Mouse (Mus musculus): ENCODE results near the gene Ccdc83. TPM values are rescaled to one million over a fixed set of nuclear protein-coding genes. Genes with fewer than 3 reads are reported as not detected.

The Ccdc83 gene
- total and polyA plus RNA-seq, 3 experiments, result 0.10 TPM; not detected in 2

DNA sequence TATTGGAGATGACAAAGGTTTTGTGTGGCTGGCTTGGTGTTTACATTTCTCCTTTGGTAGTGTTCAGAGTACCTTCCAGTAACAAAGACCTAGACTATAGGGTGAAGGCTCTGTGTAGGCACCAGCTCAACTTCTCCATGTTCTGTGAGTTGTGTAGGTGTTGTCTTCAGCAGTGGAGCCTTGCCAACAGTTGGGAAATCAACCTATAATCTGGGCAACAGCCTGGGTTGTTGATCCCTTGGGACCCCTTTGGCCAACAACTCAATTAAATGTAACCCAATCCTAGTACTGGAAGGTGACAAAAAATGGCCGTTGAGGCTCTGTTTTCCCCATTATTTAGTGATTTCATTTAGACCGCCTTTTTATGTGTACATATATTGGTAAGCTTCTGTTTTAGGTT, 55.5 kb downstream of the Ccdc83 start:
- Histone ChIP-seq H3K9ac (ENCODE audit: low read depth, low read length) (no peak overlapping the region), H3K27ac (no peak overlapping the region), H3K4me1 (ENCODE audit: control insufficient read depth, insufficient read depth, low read length) (no peaks in the 10 kb centered on the region), H3K79me2 (replicated peaks; ENCODE audit: control insufficient read depth, insufficient read depth, low read length) (no peaks in the 10 kb centered on the region), H3K4me3 (no peak overlapping the region), H3K27me3 (ENCODE audit: control insufficient read depth, insufficient read depth, low read length) (no peaks in the 10 kb centered on the region), H3K36me3 (ENCODE audit: control insufficient read depth, insufficient read depth, low read length) (peaks cover 22% of the 10 kb centered on the region)
- WGBS, result 95% methylated on average over 2 of the region's 2 CpGs
- intact Hi-C loops (cut with DNase I), result no loop called here
- TF ChIP-seq EP300 (IDR thresholded peaks at IDR 0.05; ENCODE audit: insufficient read depth, low read depth, low read length) (no peak), POLR2A (IDR thresholded peaks at IDR 0.05; ENCODE audit: insufficient read depth, low read depth, low read length) (no peak), CTCF (IDR thresholded peaks at IDR 0.05) (no peak)
- DNase-seq, result no peak

DNA sequence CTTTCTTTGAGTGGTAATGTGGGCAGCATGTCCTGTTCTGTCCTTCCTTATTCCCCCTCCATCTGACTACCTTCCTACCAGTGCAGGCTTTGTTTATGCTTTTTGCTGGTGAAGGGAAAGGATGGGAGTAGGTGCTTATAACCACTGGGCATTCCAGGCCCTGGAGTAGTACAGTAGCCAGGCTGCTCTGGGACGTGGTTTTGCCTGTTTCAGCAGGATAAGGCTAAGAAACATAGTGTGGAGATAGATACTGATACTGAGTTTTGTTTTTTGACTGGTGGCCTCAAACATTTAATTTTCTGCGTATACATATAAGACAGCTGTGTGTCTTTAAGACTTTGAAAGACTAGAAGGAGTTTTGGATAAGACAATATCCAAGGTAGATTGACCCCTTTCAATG, 61.7 kb downstream of the Ccdc83 start:
- no peak for DNase-seq
- Histone ChIP-seq H3K4me3 (no peak overlapping the region), H3K36me3 (ENCODE audit: control insufficient read depth, insufficient read depth, low read length) (peaks cover 39% of the 10 kb centered on the region), H3K27ac (no peak overlapping the region), H3K27me3 (ENCODE audit: control insufficient read depth, insufficient read depth, low read length) (no peaks in the 10 kb centered on the region), H3K9ac (ENCODE audit: low read depth, low read length) (no peak overlapping the region), H3K4me1 (ENCODE audit: control insufficient read depth, insufficient read depth, low read length) (peaks cover 2% of the 10 kb centered on the region), H3K79me2 (replicated peaks; ENCODE audit: control insufficient read depth, insufficient read depth, low read length) (no peaks in the 10 kb centered on the region)
- WGBS, result 90% methylated on average over 2 of the region's 2 CpGs
- TF ChIP-seq EP300 (IDR thresholded peaks at IDR 0.05; ENCODE audit: insufficient read depth, low read depth, low read length) (no peak), POLR2A (IDR thresholded peaks at IDR 0.05; ENCODE audit: insufficient read depth, low read depth, low read length) (no peak), CTCF (IDR thresholded peaks at IDR 0.05) (no peak)
- intact Hi-C loops (cut with DNase I), result no loop called here

DNA sequence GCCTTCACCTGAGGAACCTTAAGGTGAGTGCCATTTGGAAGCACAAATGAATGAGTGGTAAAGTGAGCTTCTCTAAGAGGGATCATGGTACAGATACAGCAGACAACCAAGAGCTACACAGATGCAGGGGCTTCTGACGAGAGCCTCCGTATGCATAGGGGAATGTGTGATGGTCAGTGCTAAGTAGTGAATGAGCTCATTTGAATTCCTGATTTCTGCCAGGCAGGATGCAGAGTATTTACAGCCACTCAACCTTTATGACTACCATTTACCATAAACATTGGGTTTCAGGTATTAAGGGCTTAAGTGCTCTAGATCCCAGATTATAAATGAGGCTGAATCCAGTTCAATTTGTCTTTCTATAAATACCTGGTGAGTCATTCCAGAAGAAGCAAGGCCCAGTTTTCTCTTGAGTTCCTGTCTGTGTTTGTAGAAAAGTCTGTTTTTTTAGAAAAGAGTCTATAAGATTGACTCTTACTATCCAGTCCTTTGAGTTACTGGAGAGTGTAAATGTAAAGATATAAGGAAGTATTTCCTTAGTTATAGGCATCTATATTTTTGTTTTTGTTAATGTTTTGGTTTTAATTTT, 63.6 kb downstream of the Ccdc83 start:
- no peak for TF ChIP-seq POLR2A (IDR thresholded peaks at IDR 0.05; ENCODE audit: insufficient read depth, low read depth, low read length)
- no peak for TF ChIP-seq CTCF (IDR thresholded peaks at IDR 0.05)
- no peak for TF ChIP-seq EP300 (IDR thresholded peaks at IDR 0.05; ENCODE audit: insufficient read depth, low read depth, low read length)
- no peaks in the 10 kb centered on the region for H3K79me2 ChIP-seq (replicated peaks; ENCODE audit: control insufficient read depth, insufficient read depth, low read length)
- H3K27me3 ChIP-seq (ENCODE audit: control insufficient read depth, insufficient read depth, low read length), result no peaks in the 10 kb centered on the region
- H3K9ac ChIP-seq (ENCODE audit: low read depth, low read length), result no peak overlapping the region
- peaks cover 2% of the 10 kb centered on the region for H3K4me1 ChIP-seq (ENCODE audit: control insufficient read depth, insufficient read depth, low read length)
- WGBS, result 67% methylated on average over 2 of the region's 2 CpGs
- peaks cover 32% of the 10 kb centered on the region for H3K36me3 ChIP-seq (ENCODE audit: control insufficient read depth, insufficient read depth, low read length)
- H3K27ac ChIP-seq, result no peak overlapping the region
- H3K4me3 ChIP-seq, result no peak overlapping the region
- DNase-seq, result no peak
- intact Hi-C loops (cut with DNase I), result no loop called here

DNA sequence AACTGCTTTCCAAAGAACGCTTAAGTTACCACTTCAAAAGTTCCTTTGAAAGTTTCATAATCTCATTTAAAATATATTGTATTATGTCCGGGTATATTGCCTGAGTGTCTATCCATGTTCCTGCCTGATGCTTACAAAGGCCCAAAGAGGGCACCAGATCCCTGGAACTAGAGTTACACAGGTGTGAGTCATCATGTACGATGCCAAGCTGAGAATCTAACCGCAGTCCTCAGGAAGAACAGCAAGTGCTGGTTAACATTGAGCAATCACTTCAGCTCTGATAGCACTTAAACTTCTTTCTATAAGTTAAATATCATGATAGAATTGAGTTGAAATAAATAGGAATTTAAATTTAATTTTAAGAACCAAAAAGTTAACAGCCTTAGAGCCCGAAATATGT, 65.3 kb downstream of the Ccdc83 start:
- intact Hi-C loops (cut with DNase I), result no loop called here
- H3K36me3 ChIP-seq (ENCODE audit: control insufficient read depth, insufficient read depth, low read length), result peaks cover 28% of the 10 kb centered on the region
- WGBS, result 69% methylated on average over 5 of the region's 5 CpGs

DNA sequence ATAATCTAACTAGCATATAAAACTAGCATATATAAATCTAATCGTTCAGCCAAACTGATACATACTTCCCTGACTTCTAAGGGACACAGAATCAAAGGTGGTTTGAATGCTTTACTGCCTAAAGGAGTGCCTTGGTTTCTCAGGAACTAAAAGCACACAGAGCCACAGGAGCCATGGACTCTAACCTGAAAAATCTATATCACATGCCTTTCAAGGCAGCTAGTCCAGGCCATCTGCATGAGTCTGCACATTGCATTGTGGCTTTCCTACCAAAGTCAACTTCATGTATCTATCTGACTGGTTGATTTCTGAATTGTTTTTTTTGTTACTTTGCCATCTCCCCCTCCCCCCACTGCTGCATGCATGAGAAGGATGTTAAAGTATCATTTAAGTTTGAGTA, 84.9 kb downstream of the Ccdc83 start:
- 100% methylated on average over 1 of the region's 1 CpGs for WGBS
- Histone ChIP-seq H3K4me3 (no peak overlapping the region), H3K4me1 (ENCODE audit: control insufficient read depth, insufficient read depth, low read length) (peaks cover 4% of the 10 kb centered on the region), H3K79me2 (replicated peaks; ENCODE audit: control insufficient read depth, insufficient read depth, low read length) (peaks cover 3% of the 10 kb centered on the region; the same call in 1 of the 2 replicates), H3K36me3 (ENCODE audit: control insufficient read depth, insufficient read depth, low read length) (peaks cover 28% of the 10 kb centered on the region), H3K27ac (no peak overlapping the region), H3K9ac (ENCODE audit: low read depth, low read length) (no peak overlapping the region), H3K27me3 (ENCODE audit: control insufficient read depth, insufficient read depth, low read length) (no peaks in the 10 kb centered on the region)
- intact Hi-C loops (cut with DNase I), result no loop called here
- TF ChIP-seq EP300 (IDR thresholded peaks at IDR 0.05; ENCODE audit: insufficient read depth, low read depth, low read length) (no peak), POLR2A (IDR thresholded peaks at IDR 0.05; ENCODE audit: insufficient read depth, low read depth, low read length) (no peak), CTCF (IDR thresholded peaks at IDR 0.05) (no peak)
- no peak for DNase-seq

More for the DNA sequence above, 65.3 kb downstream of the Ccdc83 start:
- TF ChIP-seq POLR2A (IDR thresholded peaks at IDR 0.05; ENCODE audit: insufficient read depth, low read depth, low read length) (no peak), CTCF (IDR thresholded peaks at IDR 0.05) (peak; percentile 40), EP300 (IDR thresholded peaks at IDR 0.05; ENCODE audit: insufficient read depth, low read depth, low read length) (no peak)
- H3K79me2 ChIP-seq (replicated peaks; ENCODE audit: control insufficient read depth, insufficient read depth, low read length), result no peaks in the 10 kb centered on the region
- peaks cover 2% of the 10 kb centered on the region for H3K4me1 ChIP-seq (ENCODE audit: control insufficient read depth, insufficient read depth, low read length)
- H3K27me3 ChIP-seq (ENCODE audit: control insufficient read depth, insufficient read depth, low read length), result no peaks in the 10 kb centered on the region
- no peak overlapping the region for H3K9ac ChIP-seq (ENCODE audit: low read depth, low read length)
- DNase-seq, result no peak
- H3K27ac ChIP-seq, result no peak overlapping the region
- no peak overlapping the region for H3K4me3 ChIP-seq

DNA sequence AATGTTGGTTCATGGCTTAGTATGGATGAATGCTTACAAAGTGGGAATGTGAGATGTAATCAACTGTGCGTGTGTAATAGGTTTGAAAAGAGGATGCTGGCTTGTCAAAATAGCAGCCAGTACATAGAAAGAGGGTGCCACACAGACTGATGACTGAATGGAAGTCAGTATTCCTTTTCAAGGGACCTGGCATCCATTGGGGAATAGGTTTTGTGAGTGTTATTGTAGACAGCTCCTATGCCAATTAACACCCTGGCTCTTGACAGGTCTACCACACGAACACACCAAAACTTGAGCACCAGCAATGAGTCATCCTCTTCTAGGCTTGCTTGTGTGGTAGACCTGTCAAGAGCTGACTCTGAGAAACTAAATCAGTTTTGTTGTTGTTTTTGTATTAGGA, 90.0 kb downstream of the Ccdc83 start:
- no peak for DNase-seq
- no peaks in the 10 kb centered on the region for H3K27me3 ChIP-seq (ENCODE audit: control insufficient read depth, insufficient read depth, low read length)
- H3K36me3 ChIP-seq (ENCODE audit: control insufficient read depth, insufficient read depth, low read length), result peaks cover 35% of the 10 kb centered on the region
- peaks cover under 1% of the 10 kb centered on the region; the same call in 1 of the 2 replicates for H3K79me2 ChIP-seq (replicated peaks; ENCODE audit: control insufficient read depth, insufficient read depth, low read length)
- TF ChIP-seq POLR2A (IDR thresholded peaks at IDR 0.05; ENCODE audit: insufficient read depth, low read depth, low read length), result no peak
- TF ChIP-seq EP300 (IDR thresholded peaks at IDR 0.05; ENCODE audit: insufficient read depth, low read depth, low read length), result no peak
- no peak for TF ChIP-seq CTCF (IDR thresholded peaks at IDR 0.05)
- no peak overlapping the region for H3K27ac ChIP-seq
- 68% methylated on average over 2 of the region's 2 CpGs for WGBS
- H3K4me1 ChIP-seq (ENCODE audit: control insufficient read depth, insufficient read depth, low read length), result peaks cover 4% of the 10 kb centered on the region
- intact Hi-C loops (cut with DNase I), result no loop called here
- no peak overlapping the region for H3K4me3 ChIP-seq
- no peak overlapping the region for H3K9ac ChIP-seq (ENCODE audit: low read depth, low read length)

Other genes starting within 250 kb of the Ccdc83 start
- gene Picalm, start 135.6 kb downstream of the Ccdc83 start, total RNA-seq (2021), result 100 to 1,000 TPM in 1 of 2 experiments, 10 to 100 TPM in 1; 99.4 to 128 TPM
- gene Picalm, start 135.6 kb downstream of the Ccdc83 start, polyA plus RNA-seq (2012; rRNA removed), result 60.1 and 107 TPM in 2 replicates
- gene Sytl2, start 36.5 kb upstream of the Ccdc83 start, total RNA-seq (2021), result 1 to 10 TPM; 2.1 to 3.8 TPM
- 3.3 and 4.1 TPM in 2 replicates for gene Sytl2, start 36.5 kb upstream of the Ccdc83 start, polyA plus RNA-seq (2012; rRNA removed)
- under 1 TPM in 1 of 2 experiments, not detected in 1; 0.16 TPM for gene Ccdc89, start 160.8 kb upstream of the Ccdc83 start, total RNA-seq (2021)
- gene Ccdc89, start 160.8 kb upstream of the Ccdc83 start, polyA plus RNA-seq (2012; rRNA removed), result 0.15 and 0.18 TPM in 2 replicates
- 10 to 100 TPM; 18.0 to 20.4 TPM for gene Crebzf, start 177.0 kb upstream of the Ccdc83 start, total RNA-seq (2021)
- gene Crebzf, start 177.0 kb upstream of the Ccdc83 start, polyA plus RNA-seq (2012; rRNA removed), result 12.3 and 17.5 TPM in 2 replicates
- gene Tmem126a, start 191.5 kb upstream of the Ccdc83 start, total RNA-seq (2021), result 100 to 1,000 TPM; 111 to 140 TPM
- 72.6 and 110 TPM in 2 replicates for gene Tmem126a, start 191.5 kb upstream of the Ccdc83 start, polyA plus RNA-seq (2012; rRNA removed)
- gene Tmem126b, start 210.2 kb upstream of the Ccdc83 start, total RNA-seq (2021), result 10 to 100 TPM; 24.8 to 25.4 TPM
- gene Tmem126b, start 210.2 kb upstream of the Ccdc83 start, polyA plus RNA-seq (2012; rRNA removed), result 10.7 and 18.2 TPM in 2 replicates
- 1 to 10 TPM; 1.7 to 1.9 TPM for gene Dlg2, start 210.9 kb upstream of the Ccdc83 start, total RNA-seq (2021)
- 0.72 and 1.1 TPM in 2 replicates for gene Dlg2, start 210.9 kb upstream of the Ccdc83 start, polyA plus RNA-seq (2012; rRNA removed)